Mouse (Mus musculus): ENCODE results near the gene Epyc. TPM values are rescaled to one million over a fixed set of nuclear protein-coding genes. Genes with fewer than 3 reads are reported as not detected.

Epyc gene
- polyA plus RNA-seq (2015; fragmentation: Nextera tagmentation; extraction: Ambion mirVana), result 0.07 TPM in 1 of 2 replicates, not detected in the other

GRCm38 (mm10) chr10:97643768-97644167 lies at the start of gene Epyc:
Gene Epyc (plus strand): TSS chr10:97644068.
- Histone ChIP-seq H3K4me2 (replicated peaks; ENCODE audit: low read depth, low read length) (no peak within 1 kb of the TSS), H3K27me3 (replicated peaks; ENCODE audit: insufficient read depth, low read length) (no peaks in the 10 kb centered on the region), H3K9ac (replicated peaks; ENCODE audit: low read depth) (no peak within 1 kb of the TSS), H3K9me3 (ENCODE audit: low read length) (no peaks in the 10 kb centered on the region), H3K27ac (ENCODE audit: low read length) (no peak within 1 kb of the TSS), H3K4me3 (ENCODE audit: low read depth, low read length) (no peak within 1 kb of the TSS), H3K36me3 (ENCODE audit: insufficient read depth, low read length) (no peaks in the 10 kb centered on the region), H3K4me1 (ENCODE audit: insufficient read depth, low read depth, low read length) (no peaks in the 10 kb centered on the region)
- TF ChIP-seq CTCF (IDR thresholded peaks at IDR 0.05), result no peak
- no peak for ATAC-seq
- no peak for DNase-seq (ENCODE audit: low spot score)
- WGBS, result 72% methylated on average over 2 of the region's 2 CpGs

GRCm38 (mm10) chr10:97595680-97596079 lies 48.2 kb upstream of the Epyc start:
- no peak overlapping the region for H3K4me2 ChIP-seq (replicated peaks; ENCODE audit: low read depth, low read length)

GRCm38 (mm10) chr10:97601744-97602143 lies 42.1 kb upstream of the Epyc start:
- DNase-seq (ENCODE audit: low spot score) (no peak), ATAC-seq (no peak)
- 56% methylated on average over 4 of the region's 4 CpGs for WGBS
- Histone ChIP-seq H3K4me2 (replicated peaks; ENCODE audit: low read depth, low read length) (no peak overlapping the region), H3K4me3 (ENCODE audit: low read depth, low read length) (no peak overlapping the region), H3K9ac (replicated peaks; ENCODE audit: low read depth) (no peak overlapping the region), H3K36me3 (ENCODE audit: insufficient read depth, low read length) (no peaks in the 10 kb centered on the region), H3K4me1 (ENCODE audit: insufficient read depth, low read depth, low read length) (no peaks in the 10 kb centered on the region), H3K9me3 (ENCODE audit: low read length) (no peaks in the 10 kb centered on the region), H3K27me3 (replicated peaks; ENCODE audit: insufficient read depth, low read length) (no peaks in the 10 kb centered on the region), H3K27ac (ENCODE audit: low read length) (no peak overlapping the region)
- TF ChIP-seq EP300 (IDR thresholded peaks at IDR 0.05), result no peak
- TF ChIP-seq CTCF (IDR thresholded peaks at IDR 0.05), result no peak

More at GRCm38 (mm10) chr10:97595680-97596079, 48.2 kb upstream of the Epyc start:
- Histone ChIP-seq H3K27ac (ENCODE audit: low read length) (no peak overlapping the region), H3K27me3 (replicated peaks; ENCODE audit: insufficient read depth, low read length) (no peaks in the 10 kb centered on the region), H3K9me3 (ENCODE audit: low read length) (no peaks in the 10 kb centered on the region), H3K4me1 (ENCODE audit: insufficient read depth, low read depth, low read length) (no peaks in the 10 kb centered on the region), H3K4me3 (ENCODE audit: low read depth, low read length) (no peak overlapping the region), H3K9ac (replicated peaks; ENCODE audit: low read depth) (no peak overlapping the region), H3K36me3 (ENCODE audit: insufficient read depth, low read length) (no peaks in the 10 kb centered on the region)
- 79% methylated on average over 1 of the region's 1 CpGs for WGBS
- ATAC-seq (no peak), DNase-seq (ENCODE audit: low spot score) (no peak)
- TF ChIP-seq EP300 (IDR thresholded peaks at IDR 0.05) (no peak), CTCF (IDR thresholded peaks at IDR 0.05) (no peak)

- H3K27ac ChIP-seq (ENCODE audit: low read length), result no peak overlapping the region
- no peaks in the 10 kb centered on the region for H3K36me3 ChIP-seq (ENCODE audit: insufficient read depth, low read length)
These were observed 40.6 kb upstream of the Epyc start for GRCm38 (mm10) chr10:97603256-97603655.

GRCm38 (mm10) chr10:97606579-97606978 lies 37.3 kb upstream of the Epyc start, which contains the start of gene Kera:
Gene Kera (plus strand): TSS chr10:97606879.
- ATAC-seq (no peak), DNase-seq (ENCODE audit: low spot score) (no peak)
- Histone ChIP-seq H3K4me1 (ENCODE audit: insufficient read depth, low read depth, low read length) (no peaks in the 10 kb centered on the region), H3K36me3 (ENCODE audit: insufficient read depth, low read length) (no peaks in the 10 kb centered on the region), H3K4me3 (ENCODE audit: low read depth, low read length) (no peak within 1 kb of the TSS), H3K9me3 (ENCODE audit: low read length) (no peaks in the 10 kb centered on the region), H3K9ac (replicated peaks; ENCODE audit: low read depth) (no peak within 1 kb of the TSS), H3K27me3 (replicated peaks; ENCODE audit: insufficient read depth, low read length) (no peaks in the 10 kb centered on the region), H3K27ac (ENCODE audit: low read length) (no peak within 1 kb of the TSS), H3K4me2 (replicated peaks; ENCODE audit: low read depth, low read length) (no peak within 1 kb of the TSS)
- no peak for TF ChIP-seq CTCF (IDR thresholded peaks at IDR 0.05)
- TF ChIP-seq EP300 (IDR thresholded peaks at IDR 0.05), result no peak
- 73% methylated on average over 2 of the region's 2 CpGs for WGBS

More at GRCm38 (mm10) chr10:97603256-97603655, 40.6 kb upstream of the Epyc start:
- no peak for DNase-seq (ENCODE audit: low spot score)
- H3K9ac ChIP-seq (replicated peaks; ENCODE audit: low read depth), result no peak overlapping the region
- no peak overlapping the region for H3K4me3 ChIP-seq (ENCODE audit: low read depth, low read length)
- no peak overlapping the region for H3K4me2 ChIP-seq (replicated peaks; ENCODE audit: low read depth, low read length)
- H3K4me1 ChIP-seq (ENCODE audit: insufficient read depth, low read depth, low read length), result no peaks in the 10 kb centered on the region
- no peaks in the 10 kb centered on the region for H3K27me3 ChIP-seq (replicated peaks; ENCODE audit: insufficient read depth, low read length)
- H3K9me3 ChIP-seq (ENCODE audit: low read length), result no peaks in the 10 kb centered on the region
- ATAC-seq, result no peak
- TF ChIP-seq CTCF (IDR thresholded peaks at IDR 0.05) (no peak), EP300 (IDR thresholded peaks at IDR 0.05) (no peak)

GRCm38 (mm10) chr10:97622328-97622727 lies 21.5 kb upstream of the Epyc start:
- ATAC-seq (no peak), DNase-seq (ENCODE audit: low spot score) (no peak)
- no peak overlapping the region for H3K27ac ChIP-seq (ENCODE audit: low read length)
- no peak overlapping the region for H3K4me3 ChIP-seq (ENCODE audit: low read depth, low read length)
- no peaks in the 10 kb centered on the region for H3K9me3 ChIP-seq (ENCODE audit: low read length)
- H3K4me2 ChIP-seq (replicated peaks; ENCODE audit: low read depth, low read length), result no peak overlapping the region
- H3K36me3 ChIP-seq (ENCODE audit: insufficient read depth, low read length), result no peaks in the 10 kb centered on the region
- H3K4me1 ChIP-seq (ENCODE audit: insufficient read depth, low read depth, low read length), result no peaks in the 10 kb centered on the region
- no peak for TF ChIP-seq CTCF (IDR thresholded peaks at IDR 0.05)
- H3K9ac ChIP-seq (replicated peaks; ENCODE audit: low read depth), result no peak overlapping the region
- WGBS, result 50% methylated on average over 1 of the region's 1 CpGs
- H3K27me3 ChIP-seq (replicated peaks; ENCODE audit: insufficient read depth, low read length), result no peaks in the 10 kb centered on the region

GRCm38 (mm10) chr10:97624381-97624780 lies 19.5 kb upstream of the Epyc start:
- no peaks in the 10 kb centered on the region for H3K9me3 ChIP-seq (ENCODE audit: low read length)
- no peaks in the 10 kb centered on the region for H3K27me3 ChIP-seq (replicated peaks; ENCODE audit: insufficient read depth, low read length)
- no peak overlapping the region for H3K9ac ChIP-seq (replicated peaks; ENCODE audit: low read depth)
- TF ChIP-seq EP300 (IDR thresholded peaks at IDR 0.05) (peak; percentile 48), CTCF (IDR thresholded peaks at IDR 0.05) (no peak)
- no peaks in the 10 kb centered on the region for H3K36me3 ChIP-seq (ENCODE audit: insufficient read depth, low read length)
- no peak overlapping the region for H3K4me2 ChIP-seq (replicated peaks; ENCODE audit: low read depth, low read length)
- H3K4me1 ChIP-seq (ENCODE audit: insufficient read depth, low read depth, low read length), result no peaks in the 10 kb centered on the region
- peak; percentile 61 for DNase-seq (ENCODE audit: low spot score)
- H3K4me3 ChIP-seq (ENCODE audit: low read depth, low read length), result no peak overlapping the region
- WGBS, result 56% methylated on average over 2 of the region's 2 CpGs
- no peak for ATAC-seq
- no peak overlapping the region for H3K27ac ChIP-seq (ENCODE audit: low read length)
